Mouse (Mus musculus): Measurements from ENCODE around the gene Efl1. TPM values are rescaled to one million over a fixed set of nuclear protein-coding genes. Genes with fewer than 3 reads are reported as not detected.

The Efl1 gene
- polyA plus RNA-seq, 1 experiment, result 8.2 TPM

DNA sequence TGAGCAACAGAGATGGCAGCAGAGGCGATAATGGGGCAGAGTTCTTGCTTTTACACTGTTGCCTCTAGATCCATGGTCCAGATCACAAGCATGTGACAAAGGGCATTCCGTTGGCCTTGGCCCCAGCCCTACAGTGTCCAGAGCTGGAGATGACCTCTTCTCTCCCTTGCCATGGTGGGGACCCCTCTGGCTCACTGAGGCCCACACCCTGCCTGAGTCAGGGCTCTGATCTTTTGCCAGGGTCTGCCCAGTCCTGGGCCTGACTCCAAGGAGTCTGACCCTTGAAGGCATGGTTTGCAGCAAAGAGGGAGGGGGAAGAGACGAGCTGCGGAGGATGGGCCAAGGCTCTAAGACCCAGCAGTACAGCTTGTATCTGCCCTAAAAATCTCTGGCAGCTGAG, 159.8 kb downstream of the Efl1 start:
- Histone ChIP-seq H3K79me2 (ENCODE audit: control insufficient read depth, insufficient read depth) (no peaks in the 10 kb centered on the region), H3K4me3 (no peak overlapping the region), H3K36me3 (ENCODE audit: control insufficient read depth, insufficient read depth) (no peaks in the 10 kb centered on the region), H3K4me2 (ENCODE audit: low read depth) (no peak overlapping the region), H3ac (ENCODE audit: control insufficient read depth, insufficient read length) (no peak overlapping the region), H3K27me3 (ENCODE audit: control insufficient read depth, insufficient read depth, insufficient read length) (no peaks in the 10 kb centered on the region)
- TF ChIP-seq SRF (IDR thresholded peaks at IDR 0.05; ENCODE audit: control insufficient read depth, insufficient read length, low read depth), result no peak
- no peak for TF ChIP-seq CEBPB (IDR thresholded peaks at IDR 0.05; ENCODE audit: insufficient read depth, poor library complexity, severe bottlenecking)
- TF ChIP-seq TCF3 (IDR thresholded peaks at IDR 0.05; ENCODE audit: insufficient read length, low read depth), result no peak
- TF ChIP-seq MYOG (IDR thresholded peaks at IDR 0.05; ENCODE audit: control insufficient read depth in 1 of 3, insufficient read depth in 1 of 3, insufficient read length in 2 of 3, low read depth in 2 of 3), result no peak
- no peak for TF ChIP-seq MYOD1 (IDR thresholded peaks at IDR 0.05; ENCODE audit: control insufficient read depth in 1 of 3, insufficient read length in 2 of 3, low read depth in 2 of 3)
- TF ChIP-seq REST (IDR thresholded peaks at IDR 0.05; ENCODE audit: insufficient read depth, insufficient read length), result no peak

DNA sequence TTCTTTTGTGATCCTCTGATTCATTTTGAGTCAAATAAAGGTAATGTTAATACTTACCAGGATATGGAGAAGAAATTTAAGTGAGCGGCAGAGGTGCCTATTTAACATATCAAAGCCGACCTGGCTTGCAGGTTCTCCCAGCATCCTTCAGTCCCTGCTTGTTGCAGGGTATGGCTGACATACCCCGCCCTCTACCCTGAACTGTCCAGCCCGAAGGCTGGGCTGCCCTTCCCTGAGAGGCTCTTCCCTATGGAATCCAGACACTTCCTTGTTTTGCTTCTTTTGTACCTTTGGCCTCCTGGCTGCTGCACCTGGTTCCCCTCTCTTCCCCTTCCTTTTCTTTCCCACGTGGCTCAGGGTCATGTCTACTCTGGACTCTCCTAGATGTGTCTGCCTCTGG, 160.7 kb downstream of the Efl1 start:
- Histone ChIP-seq H3K36me3 (ENCODE audit: control insufficient read depth, insufficient read depth) (no peaks in the 10 kb centered on the region), H3K4me2 (ENCODE audit: low read depth) (no peak overlapping the region), H3K27me3 (ENCODE audit: control insufficient read depth, insufficient read depth, insufficient read length) (no peaks in the 10 kb centered on the region), H3ac (ENCODE audit: control insufficient read depth, insufficient read length) (no peak overlapping the region), H3K4me3 (no peak overlapping the region), H3K79me2 (ENCODE audit: control insufficient read depth, insufficient read depth) (no peaks in the 10 kb centered on the region)
- TF ChIP-seq POLR2AphosphoS2 (IDR thresholded peaks at IDR 0.05; ENCODE audit: insufficient read length, low read depth) (no peak), MYOG (IDR thresholded peaks at IDR 0.05; ENCODE audit: control insufficient read depth in 1 of 3, insufficient read depth in 1 of 3, insufficient read length in 2 of 3, low read depth in 2 of 3) (no peak), TCF12 (IDR thresholded peaks at IDR 0.05; ENCODE audit: insufficient read depth, poor library complexity, severe bottlenecking) (no peak), E2F4 (IDR thresholded peaks at IDR 0.05; ENCODE audit: insufficient read depth) (no peak), MYOD1 (IDR thresholded peaks at IDR 0.05; ENCODE audit: control insufficient read depth in 1 of 3, insufficient read length in 2 of 3, low read depth in 2 of 3) (no peak), SRF (IDR thresholded peaks at IDR 0.05; ENCODE audit: control insufficient read depth, insufficient read length, low read depth) (no peak), USF1 (IDR thresholded peaks at IDR 0.05; ENCODE audit: low read depth) (no peak), TCF3 (IDR thresholded peaks at IDR 0.05; ENCODE audit: insufficient read length, low read depth) (no peak), CEBPB (IDR thresholded peaks at IDR 0.05; ENCODE audit: insufficient read depth, poor library complexity, severe bottlenecking) (no peak), MAX (IDR thresholded peaks at IDR 0.05; ENCODE audit: low read depth) (no peak), REST (IDR thresholded peaks at IDR 0.05; ENCODE audit: insufficient read depth, insufficient read length) (no peak), POLR2A (IDR thresholded peaks at IDR 0.05; ENCODE audit: insufficient read length, low read depth) (no peak)

DNA sequence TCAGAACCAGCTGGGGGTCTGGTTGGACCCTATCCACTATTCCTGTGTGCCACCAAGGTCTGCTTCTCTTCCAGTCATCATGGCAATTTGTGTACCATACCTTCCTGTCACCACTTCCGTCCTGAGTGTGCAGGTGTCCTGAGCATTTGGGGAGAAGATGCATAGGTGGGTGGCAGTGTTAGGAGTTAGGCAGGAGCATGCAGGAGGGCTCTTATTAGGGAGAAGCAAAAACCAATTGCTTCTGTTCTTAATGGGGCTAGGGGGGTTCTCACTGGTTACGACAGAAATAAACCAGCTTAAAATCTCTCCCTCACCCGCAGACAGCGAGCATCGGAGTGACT, 162.4 kb downstream of the Efl1 start:
- TF ChIP-seq SRF (IDR thresholded peaks at IDR 0.05; ENCODE audit: control insufficient read depth, insufficient read length, low read depth) (no peak), CEBPB (IDR thresholded peaks at IDR 0.05; ENCODE audit: insufficient read depth, poor library complexity, severe bottlenecking) (no peak), USF1 (IDR thresholded peaks at IDR 0.05; ENCODE audit: low read depth) (no peak), MYOG (IDR thresholded peaks at IDR 0.05; ENCODE audit: control insufficient read depth in 1 of 3, insufficient read depth in 1 of 3, insufficient read length in 2 of 3, low read depth in 2 of 3) (no peak), REST (IDR thresholded peaks at IDR 0.05; ENCODE audit: insufficient read depth, insufficient read length) (no peak)
- peak overlapping the region; percentile 6 for H3K4me3 ChIP-seq
- H3K27me3 ChIP-seq (ENCODE audit: control insufficient read depth, insufficient read depth, insufficient read length), result no peaks in the 10 kb centered on the region
- no peak overlapping the region for H3ac ChIP-seq (ENCODE audit: control insufficient read depth, insufficient read length)
- peak overlapping the region; percentile 73 for H3K4me2 ChIP-seq (ENCODE audit: low read depth)
- no peaks in the 10 kb centered on the region for H3K79me2 ChIP-seq (ENCODE audit: control insufficient read depth, insufficient read depth)
- H3K36me3 ChIP-seq (ENCODE audit: control insufficient read depth, insufficient read depth), result no peaks in the 10 kb centered on the region

DNA sequence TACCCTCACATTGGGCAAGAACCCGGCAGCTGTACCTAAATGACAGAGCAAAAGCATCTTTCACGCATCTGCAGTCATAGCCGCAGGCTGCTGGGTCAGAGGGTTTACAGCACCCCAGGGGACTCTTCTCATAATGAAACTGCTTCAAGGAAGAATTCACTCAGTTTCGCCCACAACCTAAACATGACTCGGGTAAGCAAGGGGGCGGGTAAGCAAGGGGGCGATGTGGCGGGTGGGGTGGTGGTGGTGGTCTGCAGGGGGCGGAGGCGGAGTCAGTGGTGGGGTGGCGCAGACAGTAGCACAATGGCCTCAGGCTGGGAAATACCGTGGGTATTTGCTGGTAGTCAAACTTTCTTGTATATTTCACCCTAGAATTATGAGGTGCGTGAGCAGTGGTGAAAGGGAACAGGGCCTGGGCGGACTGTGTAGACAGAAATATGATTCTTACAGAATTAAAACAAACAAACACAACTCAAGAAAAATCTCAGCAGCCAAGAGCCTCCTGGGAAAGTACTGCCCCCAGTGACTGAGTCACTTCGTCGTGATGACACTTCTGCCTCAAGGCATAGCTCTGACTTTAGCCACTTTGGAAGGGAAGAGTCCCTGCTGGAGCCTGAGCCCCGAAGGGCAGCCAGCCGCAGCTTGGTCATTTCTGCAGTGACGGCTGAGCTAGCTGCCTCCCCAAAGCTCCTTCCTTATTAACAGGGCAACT, 162.9 kb downstream of the Efl1 start:
- Histone ChIP-seq H3K4me2 (ENCODE audit: low read depth) (peak overlapping the region; percentile 73), H3K27me3 (ENCODE audit: control insufficient read depth, insufficient read depth, insufficient read length) (no peaks in the 10 kb centered on the region), H3K79me2 (ENCODE audit: control insufficient read depth, insufficient read depth) (no peaks in the 10 kb centered on the region), H3K4me3 (peak overlapping the region; percentile 6), H3ac (ENCODE audit: control insufficient read depth, insufficient read length) (no peak overlapping the region), H3K36me3 (ENCODE audit: control insufficient read depth, insufficient read depth) (no peaks in the 10 kb centered on the region)
- TF ChIP-seq MYOG (IDR thresholded peaks at IDR 0.05; ENCODE audit: control insufficient read depth in 1 of 3, insufficient read depth in 1 of 3, insufficient read length in 2 of 3, low read depth in 2 of 3), result no peak
- no peak for TF ChIP-seq CEBPB (IDR thresholded peaks at IDR 0.05; ENCODE audit: insufficient read depth, poor library complexity, severe bottlenecking)
- TF ChIP-seq POLR2A (IDR thresholded peaks at IDR 0.05; ENCODE audit: insufficient read length, low read depth), result no peak
- no peak for TF ChIP-seq TCF12 (IDR thresholded peaks at IDR 0.05; ENCODE audit: insufficient read depth, poor library complexity, severe bottlenecking)
- TF ChIP-seq MAX (IDR thresholded peaks at IDR 0.05; ENCODE audit: low read depth), result no peak
- TF ChIP-seq USF1 (IDR thresholded peaks at IDR 0.05; ENCODE audit: low read depth), result no peak
- TF ChIP-seq POLR2AphosphoS2 (IDR thresholded peaks at IDR 0.05; ENCODE audit: insufficient read length, low read depth), result no peak
- no peak for TF ChIP-seq SRF (IDR thresholded peaks at IDR 0.05; ENCODE audit: control insufficient read depth, insufficient read length, low read depth)
- TF ChIP-seq REST (IDR thresholded peaks at IDR 0.05; ENCODE audit: insufficient read depth, insufficient read length), result no peak
- no peak for TF ChIP-seq E2F4 (IDR thresholded peaks at IDR 0.05; ENCODE audit: insufficient read depth)
- no peak for TF ChIP-seq MYOD1 (IDR thresholded peaks at IDR 0.05; ENCODE audit: control insufficient read depth in 1 of 3, insufficient read length in 2 of 3, low read depth in 2 of 3)
- TF ChIP-seq TCF3 (IDR thresholded peaks at IDR 0.05; ENCODE audit: insufficient read length, low read depth), result no peak
